Mouse (Mus musculus) E14TG2a.4 (cell line): ENCODE results near the gene Coq6.
A peak's percentile ranks its signal among the peaks of the same experiment; 100 is the strongest.

ENCODE experiments used
- CTCF ChIP-seq: conservative IDR thresholded peaks from 2 replicates; pipeline ENCODE4 v1.5.1; 2014; ENCODE audit warnings: low read length
- POU5F1 ChIP-seq: IDR thresholded peaks from 2 replicates; pipeline ENCODE4 v1.6.1; 2014; ENCODE audit warnings: low read length, borderline replicate concordance

DNA sequence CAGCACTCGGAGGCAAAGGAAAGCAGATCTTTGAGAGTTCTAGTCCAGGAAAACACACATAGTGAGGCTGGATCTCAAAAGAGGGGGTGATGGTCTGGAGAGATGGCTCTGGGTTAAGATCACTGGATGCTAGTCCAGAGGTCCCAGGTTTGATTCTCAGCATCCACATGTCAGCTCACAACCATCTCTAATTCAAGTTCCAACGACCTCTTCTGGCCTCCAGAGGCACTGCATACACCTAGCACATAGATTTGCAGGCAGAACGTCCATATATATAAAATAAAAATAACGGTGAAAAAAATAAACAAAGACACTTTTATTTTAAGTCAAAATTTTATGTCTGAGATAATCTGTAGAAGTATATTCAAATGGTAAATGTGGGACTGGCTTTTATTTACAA is 45.8 kb downstream of the Coq6 start:
- peak; percentile 45 for TF ChIP-seq CTCF
- TF ChIP-seq POU5F1 = no peak
